Mouse (Mus musculus) forebrain, embryonic 16.5 days (tissue): ENCODE results near the gene Abi3. TPM values are rescaled to one million over a fixed set of nuclear protein-coding genes. Genes with fewer than 3 reads are reported as not detected.

Source experiments
- ATAC-seq: fragments of 200-750 bp; cut with Nextera tagmentation; 2 replicates; pipeline ENCODE4 v1.8.0; 2017; ENCODE audit warnings: mild to moderate bottlenecking, moderate library complexity
- H3K27ac ChIP-seq: fragments of 300-500 bp; sonication (generic); 2 replicates; pipeline ENCODE4 v1.5.1; 2014; ENCODE audit warnings: low read length, control low read depth
- H3K27me3 ChIP-seq: fragments of 300-500 bp; sonication (generic); replicated peaks from 2 replicates; pipeline ENCODE4 v1.6.1; 2014; ENCODE audit warnings: low read length; ENCODE audit not compliant: control insufficient read depth, insufficient read depth
- H3K36me3 ChIP-seq: fragments of 300-500 bp; sonication (generic); 2 replicates; pipeline ENCODE4 v1.6.1; 2014; ENCODE audit not compliant: control insufficient read depth, insufficient read depth
- H3K4me1 ChIP-seq: fragments of 300-500 bp; sonication (generic); replicated peaks from 2 replicates; pipeline ENCODE4 v1.6.1; 2014; ENCODE audit warnings: low read length; ENCODE audit not compliant: control insufficient read depth, insufficient read depth
- H3K4me2 ChIP-seq: fragments of 300-500 bp; sonication (generic); 2 replicates; pipeline ENCODE4 v1.6.1; 2014; ENCODE audit warnings: mild to moderate bottlenecking, low read length, control low read depth
- H3K4me3 ChIP-seq: fragments of 300-500 bp; sonication (generic); replicated peaks from 2 replicates; pipeline ENCODE4 v1.5.1; 2014; ENCODE audit warnings: mild to moderate bottlenecking, low read length, control low read depth
- H3K9ac ChIP-seq: fragments of 300-500 bp; sonication (generic); replicated peaks from 2 replicates; pipeline ENCODE4 v1.6.1; 2014; ENCODE audit warnings: low read depth, low read length, control low read depth
- H3K9me3 ChIP-seq: fragments of 300-500 bp; sonication (generic); 2 replicates; pipeline ENCODE4 v1.6.1; 2016; ENCODE audit warnings: low read length; ENCODE audit not compliant: control insufficient read depth
- WGBS: fragments of 180-500 bp; shearing (Covaris S2); extraction: QIAGEN DNeasy Blood & Tissue Kit; methylation state at CpG from one replicate; pipeline ENCODE4 v1.1.7; 2014; 5-methylcytosine and 5-hydroxymethylcytosine counted together
- polyA plus RNA-seq: library from polyadenylated mRNA; unstranded; fragments of >200 nt; fragmentation: Nextera tagmentation; extraction: Ambion mirVana; gene quantifications from 2 replicates; pipeline ENCODE4 v1.2.1, GENCODE M21; 2015

Abi3 gene
- polyA plus RNA-seq, 1 experiment from 2014 or later: 2.0 TPM

DNA sequence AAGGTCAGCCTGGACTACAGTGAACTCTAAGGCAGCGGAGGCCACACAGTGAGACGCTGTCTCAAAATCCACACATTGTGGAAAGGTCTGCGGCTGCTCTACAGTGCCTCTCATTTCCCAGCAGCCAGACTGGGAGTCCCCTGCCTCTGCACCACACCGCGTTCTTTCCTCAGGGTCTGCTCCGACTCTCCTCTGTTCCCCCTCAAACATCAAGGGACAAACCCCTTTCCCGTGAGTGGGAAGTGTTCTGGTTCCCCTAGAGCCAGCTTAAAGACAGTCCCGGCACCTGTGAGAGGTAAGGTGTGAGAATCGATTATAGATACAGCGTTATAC is 812 bp downstream of the Abi3 start:
- H3K27ac ChIP-seq: no peak overlapping the region
- peaks cover 17% of the 10 kb centered on the region for H3K4me1 ChIP-seq
- no peak overlapping the region for H3K4me2 ChIP-seq
- no peaks in the 10 kb centered on the region for H3K36me3 ChIP-seq
- H3K27me3 ChIP-seq: peaks cover 5% of the 10 kb centered on the region; the same call in 1 of the 2 replicates
- ATAC-seq: no peak
- 58% methylated on average over 10 of the region's 10 CpGs for WGBS
- H3K4me3 ChIP-seq: no peak overlapping the region; the same call in 1 of the 2 replicates
- no peaks in the 10 kb centered on the region for H3K9me3 ChIP-seq
- no peak overlapping the region for H3K9ac ChIP-seq

DNA sequence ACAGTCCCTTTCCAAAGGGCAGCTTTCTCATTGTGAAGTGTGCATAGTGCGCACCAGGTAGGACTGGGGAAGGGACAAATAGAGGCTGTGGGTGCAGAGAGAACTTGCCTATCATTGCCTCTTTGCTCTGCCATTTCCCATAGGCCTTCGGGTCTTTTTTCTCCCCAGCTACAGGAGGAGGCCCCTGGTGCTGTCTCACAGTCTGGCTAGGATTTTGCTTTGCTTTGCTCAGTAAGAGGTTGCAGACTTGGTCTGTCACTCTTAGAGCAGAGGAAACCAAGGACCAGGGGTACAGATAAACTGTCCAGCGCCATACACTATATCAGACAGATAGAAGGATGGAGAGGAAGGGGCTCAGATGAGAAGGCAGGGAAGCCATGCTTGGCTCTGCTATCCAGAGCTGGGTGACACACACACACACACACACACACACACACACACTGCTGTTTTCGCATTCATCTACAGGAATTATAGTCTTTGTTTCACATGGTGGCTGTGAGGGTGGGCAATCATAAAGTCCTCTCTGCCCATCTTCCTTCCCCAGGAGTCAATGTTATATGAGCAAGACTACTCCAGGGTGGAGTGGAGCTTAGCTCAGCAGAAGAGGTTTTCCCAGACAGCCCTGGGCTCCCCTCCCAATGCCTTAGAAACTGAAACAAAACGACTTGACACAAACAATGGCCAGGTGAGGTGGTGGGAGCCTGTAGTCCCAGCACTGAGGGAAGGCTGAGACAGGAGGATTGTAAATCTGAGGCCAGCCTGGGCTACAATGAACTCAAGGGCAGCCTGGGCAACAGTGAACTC is 1.4 kb downstream of the Abi3 start:
- Histone ChIP-seq H3K36me3 (no peaks in the 10 kb centered on the region), H3K9me3 (no peaks in the 10 kb centered on the region), H3K4me3 (no peak overlapping the region), H3K4me1 (peaks cover 17% of the 10 kb centered on the region), H3K27ac (no peak overlapping the region), H3K27me3 (peaks cover 11% of the 10 kb centered on the region), H3K4me2 (no peak overlapping the region), H3K9ac (no peak overlapping the region)
- ATAC-seq: no peak
- WGBS: 76% methylated on average over 5 of the region's 5 CpGs

DNA sequence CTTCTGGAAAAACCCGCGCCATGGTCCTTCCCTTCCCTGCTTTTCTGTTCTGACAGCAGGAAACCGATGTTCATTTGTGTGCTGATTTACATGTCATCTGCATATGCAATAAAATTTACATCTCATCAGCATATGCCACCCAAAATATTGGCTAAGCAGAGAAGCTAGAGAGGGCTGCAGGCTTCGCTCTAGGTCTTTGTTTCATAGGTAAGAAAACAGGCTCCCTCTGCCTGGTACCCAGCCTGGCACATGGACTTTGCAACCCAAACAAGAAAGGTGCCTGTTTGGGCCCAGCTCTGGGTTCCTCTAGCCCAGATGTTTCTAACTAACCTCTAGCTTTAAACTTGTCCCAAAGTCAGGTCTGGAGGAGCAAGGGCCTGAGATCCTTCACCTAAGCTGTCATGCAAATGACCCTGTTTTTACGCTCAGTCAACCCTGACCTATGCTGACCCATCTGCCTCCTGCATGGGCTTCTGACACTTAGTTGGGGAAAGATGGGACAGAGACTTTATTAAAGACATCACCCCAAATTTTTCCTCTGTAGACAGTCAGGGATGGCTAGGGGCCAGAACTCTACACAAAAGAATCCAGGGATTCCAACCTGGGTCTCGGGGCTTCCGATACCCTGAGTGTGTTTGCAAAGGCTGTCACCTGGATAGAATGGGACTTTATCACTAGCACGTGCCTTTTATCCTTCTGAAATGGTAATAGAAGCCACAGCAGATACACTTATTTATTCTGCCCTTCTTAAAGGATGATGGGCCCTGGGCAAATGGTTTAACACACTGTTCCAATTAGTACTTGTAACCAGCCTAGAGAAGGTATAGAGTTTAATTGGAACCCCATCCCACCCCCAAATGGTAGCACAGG is 3.0 kb downstream of the Abi3 start:
- no peak overlapping the region for H3K4me2 ChIP-seq
- no peak overlapping the region for H3K9ac ChIP-seq
- peaks cover 24% of the 10 kb centered on the region for H3K27me3 ChIP-seq

GRCm38 (mm10) chr11:95838598-95838997 is 3.7 kb downstream of the Abi3 start:
- H3K27ac ChIP-seq: no peak overlapping the region
- 77% methylated on average over 4 of the region's 4 CpGs for WGBS
- peaks cover 24% of the 10 kb centered on the region for H3K4me1 ChIP-seq
- ATAC-seq: no peak; the same call in 1 of the 2 replicates
- peaks cover 30% of the 10 kb centered on the region for H3K27me3 ChIP-seq
- H3K4me2 ChIP-seq: no peak overlapping the region
- H3K36me3 ChIP-seq: no peaks in the 10 kb centered on the region
- no peaks in the 10 kb centered on the region for H3K9me3 ChIP-seq
- H3K4me3 ChIP-seq: no peak overlapping the region
- no peak overlapping the region for H3K9ac ChIP-seq

More for the DNA sequence above, 3.0 kb downstream of the Abi3 start:
- Histone ChIP-seq H3K9me3 (no peaks in the 10 kb centered on the region), H3K4me1 (peaks cover 18% of the 10 kb centered on the region), H3K4me3 (no peak overlapping the region), H3K27ac (no peak overlapping the region), H3K36me3 (no peaks in the 10 kb centered on the region)
- ATAC-seq: peak; percentile 61
- WGBS: 49% methylated on average over 8 of the region's 8 CpGs

DNA sequence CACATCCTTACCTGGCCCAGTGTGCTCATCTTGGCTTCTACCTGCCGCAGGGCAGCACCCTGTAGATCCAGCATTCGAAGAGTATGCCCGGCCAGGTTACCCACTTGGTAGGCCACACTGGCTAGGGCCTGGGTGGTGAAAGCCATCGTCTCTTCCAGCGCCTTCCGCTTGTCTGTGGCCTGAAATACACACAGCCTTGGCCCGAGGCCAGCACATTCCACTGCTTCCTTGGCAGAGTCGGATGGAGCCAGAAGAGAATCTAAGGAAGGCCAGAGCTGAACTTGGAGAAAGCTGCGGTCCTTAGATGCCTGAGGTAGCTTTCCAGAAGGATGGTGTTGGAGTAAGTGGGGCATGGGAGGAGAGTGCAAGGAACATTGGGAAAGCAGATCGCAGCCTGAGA is 5.2 kb downstream of the Abi3 start, which contains the start of gene Gngt2:
TSS of gene Gngt2 (plus strand) at position 158 of the 400 bp plus-strand sequence.
- 60% methylated on average over 10 of the region's 10 CpGs for whole genome bisulfite sequencing
- peaks cover 46% of the 10 kb centered on the region for H3K27me3 ChIP-seq
- H3K27ac ChIP-seq: no peak within 1 kb of the TSS
- no peak within 1 kb of the TSS for H3K4me3 ChIP-seq
- peaks cover 24% of the 10 kb centered on the region for H3K4me1 ChIP-seq
- no peak within 1 kb of the TSS for H3K4me2 ChIP-seq
- H3K36me3 ChIP-seq: no peaks in the 10 kb centered on the region
- ATAC-seq: no peak
- H3K9me3 ChIP-seq: no peaks in the 10 kb centered on the region
- H3K9ac ChIP-seq: no peak within 1 kb of the TSS

DNA sequence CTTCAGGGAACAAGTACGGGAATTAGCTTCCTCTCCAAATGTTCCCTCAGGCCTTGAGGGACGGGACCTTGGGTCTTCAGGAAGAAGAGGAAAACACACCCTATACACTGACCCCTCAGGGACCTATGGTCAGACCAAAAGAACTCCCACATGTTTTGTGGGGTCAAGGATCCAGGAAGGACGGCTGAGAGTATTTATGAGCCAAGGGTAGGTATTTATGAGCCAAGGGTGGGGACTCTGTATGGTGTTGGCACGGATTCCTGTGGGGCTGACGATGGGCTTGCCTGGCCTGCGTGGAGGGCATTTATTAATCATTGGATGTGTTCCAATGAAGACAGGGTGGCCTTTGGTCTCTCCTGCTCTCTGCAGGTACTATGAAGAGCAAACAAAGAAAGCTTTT is 5.8 kb downstream of the Abi3 start:
- no peak overlapping the region for H3K4me2 ChIP-seq
- H3K9ac ChIP-seq: no peak overlapping the region
- H3K4me3 ChIP-seq: no peak overlapping the region
- WGBS: 49% methylated on average over 6 of the region's 6 CpGs
- no peaks in the 10 kb centered on the region for H3K9me3 ChIP-seq
- no peak for ATAC-seq
- H3K36me3 ChIP-seq: no peaks in the 10 kb centered on the region
- peaks cover 24% of the 10 kb centered on the region for H3K4me1 ChIP-seq
- peaks cover 52% of the 10 kb centered on the region for H3K27me3 ChIP-seq
- H3K27ac ChIP-seq: no peak overlapping the region

DNA sequence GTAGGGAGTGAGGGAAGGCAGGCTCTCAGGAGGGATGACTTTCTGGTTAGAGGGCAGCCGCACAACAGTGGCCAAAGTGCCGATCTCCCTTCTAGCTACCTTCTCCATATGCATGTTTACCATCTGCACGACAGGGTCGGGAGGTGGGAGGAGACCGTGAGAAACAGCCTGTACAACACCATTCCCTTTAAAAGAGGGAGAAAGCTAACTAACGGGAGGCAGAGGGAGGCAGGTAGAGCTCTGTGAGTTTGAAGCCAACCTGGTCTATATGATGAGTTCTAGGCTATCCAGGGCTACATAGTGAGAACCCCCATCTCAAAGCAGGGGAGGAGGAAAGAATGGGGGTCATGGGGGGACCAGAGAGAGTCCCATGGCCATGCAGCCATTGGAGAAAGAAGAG is 6.4 kb downstream of the Abi3 start:
- Histone ChIP-seq H3K27me3 (peaks cover 54% of the 10 kb centered on the region), H3K9me3 (no peaks in the 10 kb centered on the region), H3K36me3 (no peaks in the 10 kb centered on the region), H3K4me1 (peaks cover 30% of the 10 kb centered on the region), H3K4me2 (no peak overlapping the region), H3K9ac (no peak overlapping the region), H3K27ac (no peak overlapping the region), H3K4me3 (no peak overlapping the region)
- WGBS: 56% methylated on average over 6 of the region's 6 CpGs
- ATAC-seq: no peak

- no peaks in the 10 kb centered on the region for H3K36me3 ChIP-seq
- WGBS: 24% methylated on average over 15 of the region's 15 CpGs
- no peaks in the 10 kb centered on the region for H3K9me3 ChIP-seq
- H3K4me3 ChIP-seq: no peak overlapping the region
- H3K9ac ChIP-seq: no peak overlapping the region
- H3K4me1 ChIP-seq: peaks cover 36% of the 10 kb centered on the region
- no peak for ATAC-seq
- H3K27me3 ChIP-seq: peaks cover 58% of the 10 kb centered on the region
- H3K27ac ChIP-seq: no peak overlapping the region
- no peak overlapping the region for H3K4me2 ChIP-seq
These were observed 7.2 kb downstream of the Abi3 start for GRCm38 (mm10) chr11:95834742-95835710.
